ENCODE assay signal across 8 mouse cellular contexts in genomic region chrX:36644657-36645551, GRCm38 (mm10). TPM values are rescaled to one million over a fixed set of nuclear protein-coding genes. Genes with fewer than 3 reads are reported as not detected.
DNase-seq lines count a peak whose midpoint lies in the region; ATAC-seq and TF ChIP-seq lines count a peak whose summit lies in the region.

TSS of gene Akap17b (minus strand) at chrX:36645395.

- peak; percentile 81 for DNase-seq in G1E (ENCODE audit: low spot score)
- DNase-seq in cerebellum, adult 11-12 months, result peak; percentile 90
- DNase-seq in heart, postnatal 25 days (ENCODE audit: low spot score), result peak; percentile 71
- peak; percentile 82 for DNase-seq in layer of hippocampus, adult 11-12 months (ENCODE audit: low spot score)
- DNase-seq in liver, postnatal 0 days, result peak; percentile 84
- peak; percentile 78 for DNase-seq in telencephalon, adult 2 months (ENCODE audit: low read depth, low spot score)

- no peak for TF ChIP-seq EP300 in liver, postnatal 0 days (IDR thresholded peaks at IDR 0.05; ENCODE audit: low read depth)

- no peaks in the 10 kb centered on the region for H3K36me3 ChIP-seq in G1E (replicated peaks)
- H3K36me3 ChIP-seq in forebrain, embryonic 15.5 days, result no peaks in the 10 kb centered on the region
- no peaks in the 10 kb centered on the region for H3K36me3 ChIP-seq in liver, postnatal 0 days (replicated peaks; ENCODE audit: insufficient read depth, low read length)
- H3K36me3 ChIP-seq in neural tube, embryonic 13.5 days, result no peaks in the 10 kb centered on the region

- ATAC-seq in G1E (ENCODE audit: extremely low read depth, insufficient number of reproducible peaks, low FRiP score, poor library complexity, severe bottlenecking), result peak; percentile 96
- peak; percentile 98 for ATAC-seq in forebrain, embryonic 15.5 days (replicated peaks)
- ATAC-seq in liver, postnatal 0 days, result peak; percentile 95
- peak; percentile 98 for ATAC-seq in neural tube, embryonic 13.5 days (ENCODE audit: low read depth)

- H3K9me3 ChIP-seq in G1E (replicated peaks), result no peaks in the 10 kb centered on the region
- no peaks in the 10 kb centered on the region for H3K9me3 ChIP-seq in forebrain, embryonic 15.5 days
- no peaks in the 10 kb centered on the region for H3K9me3 ChIP-seq in liver, postnatal 0 days (ENCODE audit: low read length)
- H3K9me3 ChIP-seq in neural tube, embryonic 13.5 days, result no peaks in the 10 kb centered on the region

- H3K4me1 ChIP-seq in G1E (ENCODE audit: insufficient read depth, low read depth, low read length), result peaks cover 9% of the 10 kb centered on the region
- peaks cover 6% of the 10 kb centered on the region for H3K4me1 ChIP-seq in forebrain, embryonic 15.5 days
- 0 out of 2 replicates have a peak, but pooled peaks cover 2% of the 10 kb centered on the region for H3K4me1 ChIP-seq in liver, postnatal 0 days (ENCODE audit: insufficient read depth)
- H3K4me1 ChIP-seq in neural tube, embryonic 13.5 days (replicated peaks), result no peaks in the 10 kb centered on the region; the same call in 1 of the 2 replicates

- no peaks in the 10 kb centered on the region for H3K27me3 ChIP-seq in G1E (ENCODE audit: insufficient read depth, low read length)
- no peaks in the 10 kb centered on the region for H3K27me3 ChIP-seq in forebrain, embryonic 15.5 days
- H3K27me3 ChIP-seq in liver, postnatal 0 days (ENCODE audit: insufficient read depth, low read length), result no peaks in the 10 kb centered on the region
- H3K27me3 ChIP-seq in neural tube, embryonic 13.5 days, result no peaks in the 10 kb centered on the region

- WGBS in forebrain, embryonic 15.5 days, result 18% methylated on average over 58 of the region's 60 CpGs
- WGBS in liver, postnatal 0 days (ENCODE audit: insufficient replicate concordance), result 17% methylated on average over 55 of the region's 60 CpGs
- WGBS in neural tube, embryonic 13.5 days, result 18% methylated on average over 58 of the region's 60 CpGs

- intact Hi-C loops in heart, postnatal 25 days (cut with DNase I), result loop anchor here (5.0 kb wide), 1 partner anchor 327 kb away; no protein-coding TSS in a partner anchor

- peak within 1 kb of the TSS; percentile 66 for H3K9ac ChIP-seq in forebrain, embryonic 15.5 days (replicated peaks)
- peak within 1 kb of the TSS; percentile 66 for H3K9ac ChIP-seq in liver, postnatal 0 days (replicated peaks)
- H3K9ac ChIP-seq in neural tube, embryonic 13.5 days, result peak within 1 kb of the TSS; percentile 69

- H3K27ac ChIP-seq in forebrain, embryonic 15.5 days (replicated peaks), result peak within 1 kb of the TSS; percentile 77
- H3K27ac ChIP-seq in liver, postnatal 0 days (ENCODE audit: low read depth), result peak within 1 kb of the TSS; percentile 86
- H3K27ac ChIP-seq in neural tube, embryonic 13.5 days (replicated peaks), result peak within 1 kb of the TSS; percentile 76

- H3K4me2 ChIP-seq in forebrain, embryonic 15.5 days (replicated peaks), result peak within 1 kb of the TSS; percentile 45
- H3K4me2 ChIP-seq in liver, postnatal 0 days (ENCODE audit: low read depth, low read length), result peak within 1 kb of the TSS; percentile 81
- peak within 1 kb of the TSS; percentile 54 for H3K4me2 ChIP-seq in neural tube, embryonic 13.5 days

- peak; percentile 42; the same call in 1 of the 2 replicates for TF ChIP-seq CTCF in G1E (IDR thresholded peaks at IDR 0.05; ENCODE audit: low read depth, low read length)
- TF ChIP-seq CTCF in liver, postnatal 0 days (IDR thresholded peaks at IDR 0.05; ENCODE audit: low read depth), result peak; percentile 71

- H3K4me3 ChIP-seq in G1E (ENCODE audit: low read depth, low read length), result peak within 1 kb of the TSS; percentile 76
- peak within 1 kb of the TSS; percentile 66 for H3K4me3 ChIP-seq in forebrain, embryonic 15.5 days
- peak within 1 kb of the TSS; percentile 67 for H3K4me3 ChIP-seq in liver, postnatal 0 days (ENCODE audit: low read depth, low read length)
- H3K4me3 ChIP-seq in neural tube, embryonic 13.5 days, result peak within 1 kb of the TSS; percentile 49

RNA-seq across cellular contexts. Expression of gene Akap17b, which starts in this region (rescaled TPM):
- total RNA-seq in G1E (2014; fragmentation: Nextera tagmentation) (8.5 and 10.9 TPM in 2 replicates), G1E (2017) (5.9 and 6.3 TPM in 2 replicates)
- 0.53 and 0.57 TPM in 2 replicates for polyA plus RNA-seq in G1E (2012)
- polyA plus RNA-seq in forebrain, embryonic 15.5 days (2015; fragmentation: Nextera tagmentation; extraction: Ambion mirVana), result 3.7 and 3.9 TPM in 2 replicates
- 1 to 10 TPM; 2.0 to 2.5 TPM for total RNA-seq in heart, postnatal 25 days (2021)
- 0.51 and 0.75 TPM in 2 replicates for polyA plus RNA-seq in liver, postnatal 0 days (2015; fragmentation: Nextera tagmentation; extraction: Ambion mirVana)
- 4.7 and 5.2 TPM in 2 replicates for polyA plus RNA-seq in neural tube, embryonic 13.5 days (2015; fragmentation: Nextera tagmentation; extraction: Ambion mirVana)

Comparison
In these comparisons a context has a peak if more than half of its experiments do, and no peak if none do; other contexts are left out.
1. Peak in every context shown above with its lines: DNase-seq, ATAC-seq, H3K4me3 ChIP-seq and H3K27ac ChIP-seq.
2. Peak in DNase-seq, ATAC-seq, H3K4me3 ChIP-seq, H3K27ac ChIP-seq, H3K9ac ChIP-seq and H3K4me2 ChIP-seq in liver, postnatal 0 days; RNA of the gene not detected or under 1 TPM.